Mouse (Mus musculus): ENCODE results near the gene Sidt1.
A peak's percentile ranks its signal among the peaks of the same experiment; 100 is the strongest.

The Sidt1 gene

DNA sequence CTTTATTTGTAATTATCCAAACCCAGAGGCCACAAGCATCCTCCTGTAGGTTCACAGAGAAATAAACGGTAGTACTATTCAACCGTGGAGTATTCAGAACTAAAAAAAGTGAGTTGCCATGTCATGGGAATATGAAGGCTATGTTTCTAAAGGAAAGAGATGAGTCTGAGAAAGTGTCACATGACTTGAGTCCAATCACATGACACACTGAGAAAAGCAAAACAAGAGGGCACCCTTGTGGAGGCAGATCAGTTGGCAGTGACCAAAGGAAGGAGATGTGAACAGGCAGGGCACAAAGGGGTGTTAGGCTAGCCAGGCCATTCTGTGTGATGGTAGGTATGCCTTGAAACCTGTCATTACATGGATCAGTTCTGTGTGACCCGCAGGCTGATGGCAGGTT, 80.3 kb downstream of the Sidt1 start:
- DNase-seq (ENCODE audit: low read depth, low spot score), result no peak

DNA sequence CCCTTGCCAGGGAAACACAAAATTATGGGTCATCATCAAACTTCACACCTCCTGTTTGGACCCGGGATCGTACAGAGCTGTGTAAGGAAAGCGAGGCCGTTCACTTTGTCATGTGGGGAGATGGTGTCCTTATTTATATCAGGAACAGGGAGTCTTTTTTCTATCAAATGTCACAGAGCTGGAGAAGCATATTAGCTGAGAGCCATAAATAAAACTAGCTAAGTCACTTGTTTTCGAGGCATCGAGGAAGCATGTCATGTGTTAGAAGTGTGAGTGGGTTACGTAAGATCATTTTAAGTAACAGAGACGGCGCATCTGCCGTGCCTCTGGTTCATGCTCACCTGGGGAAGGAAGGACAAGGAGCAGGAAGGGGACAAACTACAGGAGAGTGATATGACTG, 83.0 kb downstream of the Sidt1 start:
- DNase-seq (ENCODE audit: low read depth, low spot score), result no peak

DNA sequence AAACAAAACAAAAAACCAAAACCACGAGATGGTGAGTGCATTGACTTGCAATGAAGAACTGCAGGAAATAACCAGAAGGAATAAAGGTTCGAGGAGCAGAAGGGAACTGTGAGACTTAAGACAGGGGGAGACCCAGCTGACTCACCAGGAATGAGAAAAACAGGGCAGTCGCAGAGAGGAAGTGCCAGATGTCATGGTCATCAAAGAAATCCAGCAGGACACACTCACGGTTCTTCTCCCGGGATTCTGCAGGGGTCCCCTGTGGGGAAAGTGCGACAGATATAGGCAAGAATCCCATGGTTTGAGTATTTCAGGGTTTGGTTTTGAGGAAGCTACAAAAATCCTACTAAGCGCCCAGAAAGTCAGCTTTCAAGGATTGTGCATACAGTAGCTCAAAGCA, 89.7 kb downstream of the Sidt1 start:
- no peak for DNase-seq (ENCODE audit: low read depth, low spot score)

DNA sequence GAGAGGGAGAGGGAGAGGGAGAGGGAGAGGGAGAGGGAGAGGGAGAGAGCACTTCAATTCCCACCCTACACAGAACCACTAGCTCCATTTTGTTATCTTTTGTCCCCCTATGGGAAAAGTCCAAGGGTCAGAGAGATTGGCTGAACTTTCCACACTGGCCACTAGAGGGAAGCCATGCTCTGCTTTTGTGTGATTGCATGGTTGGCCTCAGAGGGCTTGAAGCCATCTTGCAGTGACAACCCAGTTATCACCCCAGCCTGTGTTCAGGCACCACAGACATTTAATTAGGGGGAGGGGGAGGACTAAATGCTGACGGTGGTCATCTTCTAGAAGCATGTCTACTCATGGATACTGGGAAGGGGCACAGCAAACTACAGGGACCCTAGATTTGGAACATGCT, 90.4 kb downstream of the Sidt1 start:
- peak; percentile 62 for DNase-seq (ENCODE audit: low read depth, low spot score)

DNA sequence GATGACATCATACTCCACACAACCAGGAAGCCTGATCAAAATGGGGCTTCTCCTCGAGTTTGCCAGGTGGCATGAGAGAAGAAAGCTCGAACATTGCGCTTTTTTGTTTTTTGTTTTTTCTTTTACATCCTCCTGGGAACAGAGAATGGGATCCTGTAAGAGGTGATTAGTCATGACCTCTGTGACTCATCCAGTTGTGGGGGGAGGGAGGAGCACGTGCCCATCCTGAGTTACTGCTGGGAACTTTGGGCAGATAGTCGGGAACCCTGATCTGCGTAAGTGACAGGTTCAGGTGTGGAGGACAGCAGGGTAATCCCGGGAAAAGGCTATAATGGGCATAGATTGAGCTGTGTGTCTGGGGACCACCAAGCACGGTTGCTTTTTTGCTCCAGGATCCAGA, 92.6 kb downstream of the Sidt1 start:
- no peak for DNase-seq (ENCODE audit: low read depth, low spot score)

DNA sequence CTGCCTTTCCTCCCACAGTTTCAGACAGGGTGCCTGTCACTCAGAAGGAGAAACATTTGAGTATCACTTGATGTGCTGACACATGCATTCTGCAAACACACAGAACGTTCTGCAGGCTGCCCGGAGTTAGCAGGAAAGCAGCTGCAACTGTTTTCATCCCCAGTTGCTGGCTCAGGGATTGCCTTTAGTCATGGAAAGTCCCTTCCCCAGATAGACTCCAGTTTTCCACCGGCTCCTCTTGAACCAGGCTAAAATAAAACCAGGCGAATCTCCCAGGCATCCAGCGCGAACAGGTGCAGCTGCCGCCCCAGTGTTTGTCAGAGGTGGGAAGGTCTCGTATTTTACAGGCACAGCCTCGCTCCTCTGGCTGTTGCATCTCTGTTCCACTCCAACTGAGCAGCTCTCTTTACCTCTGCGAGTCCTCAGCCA, 94.1 kb downstream of the Sidt1 start:
- DNase-seq (ENCODE audit: low read depth, low spot score), result no peak

DNA sequence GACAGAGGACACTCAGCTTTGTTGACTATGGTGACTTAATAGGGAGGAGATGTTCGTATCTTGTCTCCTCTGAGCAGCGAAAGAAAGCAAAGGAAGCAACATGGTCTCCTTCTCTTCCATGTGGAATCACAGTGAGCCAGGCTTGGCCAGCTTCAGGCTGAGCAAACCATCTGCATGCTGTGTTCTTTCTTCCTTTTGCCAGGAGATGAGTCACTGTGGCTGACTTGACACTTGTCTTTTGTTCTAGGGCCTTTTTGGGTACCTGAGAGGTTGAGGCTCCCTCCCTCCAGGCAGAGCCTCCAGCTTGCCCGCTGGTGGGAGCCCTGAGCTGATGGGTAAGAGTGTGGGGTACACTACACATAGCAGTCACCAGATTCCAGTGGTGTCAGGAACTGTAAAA, 95.2 kb downstream of the Sidt1 start:
- DNase-seq (ENCODE audit: low read depth, low spot score), result no peak

DNA sequence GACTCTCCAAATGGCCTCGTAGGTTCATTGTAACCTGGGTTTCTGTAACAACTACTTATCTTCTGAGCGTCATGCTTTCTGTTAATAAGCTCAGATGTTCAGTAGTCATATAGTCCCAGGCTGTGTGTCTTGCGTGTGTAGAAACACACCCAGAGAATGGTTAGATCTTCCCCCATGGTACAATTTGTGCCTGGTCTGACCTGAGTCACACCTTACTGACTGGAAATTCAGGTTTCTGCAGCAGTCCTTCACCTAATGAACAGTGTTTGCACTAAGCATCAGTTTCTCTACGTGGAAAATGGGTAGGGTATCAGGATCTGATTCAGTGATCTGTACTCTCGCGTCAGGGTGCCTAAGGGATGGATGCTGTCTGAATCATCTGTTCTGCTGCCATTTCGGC, 100.0 kb downstream of the Sidt1 start:
- no peak for DNase-seq (ENCODE audit: low read depth, low spot score)

DNA sequence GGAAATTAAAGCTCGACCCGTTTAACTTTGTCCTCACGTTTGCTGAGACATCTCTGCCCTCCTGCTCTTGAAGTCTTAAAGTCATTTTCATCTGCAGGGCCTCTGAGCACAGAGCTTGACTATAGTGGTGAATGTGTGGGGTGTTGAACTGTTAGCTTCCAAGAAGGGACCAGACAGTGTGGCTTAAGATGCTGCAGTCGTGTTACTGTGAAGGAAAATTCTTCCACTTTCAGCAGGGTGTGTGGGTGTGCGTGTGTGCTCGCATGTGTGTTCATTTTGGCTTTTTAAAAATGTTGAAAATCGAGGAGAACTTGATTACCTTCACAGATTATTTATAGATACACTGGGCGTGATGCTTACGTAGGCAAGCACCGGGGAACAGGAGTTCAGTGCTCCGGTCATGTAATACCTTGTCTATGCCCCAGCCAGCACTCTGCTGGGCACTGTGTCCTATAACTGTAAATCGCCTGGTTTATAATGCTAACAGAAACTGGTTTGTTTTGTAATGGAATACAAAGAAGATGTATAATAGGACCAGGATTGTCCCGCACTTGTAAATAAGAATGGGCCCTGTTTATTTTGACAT, 106.2 kb downstream of the Sidt1 start:
- no peak for DNase-seq (ENCODE audit: low read depth, low spot score)

DNA sequence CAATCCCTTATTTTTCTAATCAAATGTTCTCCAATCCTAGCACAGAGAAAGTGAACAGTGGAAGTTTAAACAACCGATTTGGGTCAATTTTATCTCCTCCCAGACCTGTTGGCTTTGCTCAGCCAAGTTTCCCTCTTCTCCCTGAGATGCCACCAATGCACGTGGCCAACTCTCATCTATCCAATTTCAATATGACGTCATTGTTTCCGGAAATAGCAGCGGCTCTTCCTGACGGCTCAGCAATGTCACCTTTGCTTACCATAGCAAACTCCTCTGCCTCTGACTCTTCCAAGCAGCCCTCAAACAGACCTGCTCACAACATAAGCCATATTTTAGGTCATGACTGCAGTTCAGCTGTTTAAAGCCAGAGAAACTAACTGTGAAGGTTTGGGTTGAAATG, 111.5 kb downstream of the Sidt1 start:
- DNase-seq (ENCODE audit: low read depth, low spot score), result no peak

DNA sequence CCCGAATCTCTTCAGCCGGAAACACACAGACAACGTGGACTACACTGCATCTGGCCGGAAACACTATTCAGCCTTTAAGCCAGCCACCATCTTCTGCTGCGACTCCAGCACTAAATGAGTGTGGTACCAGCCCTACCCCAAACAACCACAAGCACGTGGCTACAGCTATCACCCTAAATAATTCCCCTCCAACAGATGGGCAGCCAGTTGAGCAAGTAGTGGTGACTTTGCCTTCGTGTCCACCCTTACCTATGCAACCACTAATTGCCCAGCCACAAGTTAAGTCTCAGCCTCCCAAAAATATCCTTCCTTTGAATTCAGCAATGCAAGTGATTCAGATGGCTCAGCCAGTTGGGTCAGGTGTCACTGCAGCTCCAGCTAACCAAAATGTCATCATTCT, 116.6 kb downstream of the Sidt1 start:
- DNase-seq (ENCODE audit: low read depth, low spot score), result no peak

DNA sequence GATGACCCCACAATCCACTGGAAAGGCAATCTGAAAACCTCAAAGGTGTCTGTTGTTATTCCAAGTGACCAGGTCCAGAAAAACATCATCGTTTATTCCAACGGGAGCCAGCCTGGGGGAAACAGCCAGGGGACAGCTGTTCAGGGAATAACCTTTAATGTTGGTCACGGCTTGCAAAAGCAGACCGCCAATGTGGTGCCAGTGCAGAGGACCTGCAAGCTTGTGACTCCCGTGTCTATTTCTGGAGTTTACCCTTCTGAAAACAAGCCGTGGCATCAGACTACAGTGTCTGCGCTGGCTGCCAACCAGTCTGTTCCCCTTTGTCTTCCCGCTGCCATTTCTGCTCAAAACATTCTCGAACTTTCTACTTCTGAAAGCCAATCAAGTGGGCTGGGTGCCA, 117.5 kb downstream of the Sidt1 start:
- no peak for DNase-seq (ENCODE audit: low read depth, low spot score)

DNA sequence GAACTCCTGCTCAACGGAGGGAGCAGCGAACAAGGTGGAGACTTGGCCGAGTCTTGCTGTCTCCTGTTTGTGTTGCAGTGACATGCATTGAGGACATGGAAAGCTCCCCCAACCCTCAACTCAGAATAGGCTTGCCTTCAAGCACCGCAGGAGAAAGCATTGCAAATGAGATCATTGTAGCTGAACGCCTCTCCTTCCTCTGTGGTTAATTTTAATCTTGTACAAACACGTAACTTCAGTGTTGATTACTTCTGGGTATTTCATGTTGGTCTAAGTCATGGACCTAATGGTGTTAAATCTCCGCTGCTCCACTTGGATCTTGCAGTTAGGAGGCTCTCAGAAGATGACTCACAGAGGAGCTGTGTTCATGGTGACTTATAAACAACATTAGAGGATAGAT, 120.3 kb downstream of the Sidt1 start:
- no peak for DNase-seq (ENCODE audit: low read depth, low spot score)

DNA sequence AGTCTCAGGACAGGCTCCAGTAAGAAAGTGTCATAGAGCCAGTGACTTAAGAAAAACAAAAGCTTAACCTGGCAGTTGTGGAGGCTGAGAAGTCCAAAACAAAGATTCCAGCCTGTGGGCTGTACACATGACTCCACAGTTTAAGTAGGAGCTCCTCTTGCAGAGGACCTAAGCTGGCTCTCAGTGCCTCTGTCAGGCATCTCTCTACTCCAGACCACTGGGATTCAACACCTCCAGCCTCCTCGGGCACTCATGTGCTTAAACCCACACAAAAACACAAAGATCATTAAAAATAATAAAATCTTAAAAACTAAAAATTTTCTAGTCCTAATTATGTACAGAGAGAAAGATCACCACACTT, 122.0 kb downstream of the Sidt1 start:
- no peak for DNase-seq (ENCODE audit: low read depth, low spot score)

DNA sequence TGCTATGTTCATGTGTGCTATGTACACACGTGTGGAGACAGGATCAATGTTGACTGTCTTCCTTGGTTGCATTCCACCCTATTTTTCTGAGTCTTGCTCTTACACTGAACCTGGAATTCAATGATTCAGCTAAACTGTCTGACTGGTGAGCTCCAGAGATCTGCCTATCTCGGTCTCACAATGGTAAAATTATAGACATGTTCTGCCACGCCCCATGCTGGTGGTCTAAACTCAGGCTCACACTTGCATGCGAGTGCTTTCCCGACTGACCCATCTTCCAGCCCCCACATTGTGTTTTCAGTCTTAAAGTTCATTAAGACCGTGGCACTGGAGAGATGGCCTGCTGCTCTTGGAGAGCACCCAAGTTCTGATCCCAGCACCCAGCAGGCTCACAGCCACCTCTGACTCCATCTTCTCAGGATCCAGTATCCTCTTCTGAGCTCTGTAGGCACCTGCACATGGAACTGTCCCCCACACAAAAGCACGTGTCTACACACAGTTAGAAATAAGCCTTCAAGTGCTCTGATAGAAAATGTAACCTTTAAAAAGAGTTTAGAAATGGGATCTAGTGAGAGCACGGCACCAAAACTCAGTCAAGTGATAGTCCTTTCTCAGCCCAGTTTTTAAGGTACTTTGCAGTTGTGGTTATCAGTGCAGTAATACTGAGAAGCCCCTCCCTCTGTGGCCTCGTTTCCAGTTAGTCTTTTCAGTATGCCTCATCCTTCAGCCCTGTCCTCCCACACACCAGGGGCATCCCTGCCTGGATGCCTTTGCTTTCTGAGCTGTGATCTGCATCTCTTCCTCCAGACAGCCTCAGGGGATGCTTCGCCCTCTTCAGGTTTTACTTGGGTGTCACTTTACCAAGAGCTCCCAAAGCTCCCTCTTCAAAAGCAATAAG, 122.6 kb downstream of the Sidt1 start:
- no peak for DNase-seq (ENCODE audit: low read depth, low spot score)

DNA sequence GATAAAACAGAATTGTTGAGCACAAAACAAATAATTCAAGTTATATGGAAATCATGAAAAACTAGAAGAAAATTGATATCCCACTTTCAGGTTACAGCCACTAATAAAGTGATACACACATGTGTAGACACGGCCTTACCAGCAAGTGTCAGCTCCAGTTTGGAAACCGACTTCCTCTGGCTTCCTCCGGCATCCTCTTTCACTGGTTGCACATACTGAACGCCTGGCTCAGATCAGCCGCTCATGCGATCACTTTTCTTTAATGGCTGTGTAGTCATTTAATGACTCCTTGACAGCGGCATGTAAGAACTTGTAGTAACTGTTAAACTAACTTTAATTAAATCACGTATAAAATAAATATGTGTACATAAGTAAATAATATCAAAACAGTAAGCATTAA, 127.0 kb downstream of the Sidt1 start:
- DNase-seq (ENCODE audit: low read depth, low spot score), result no peak

DNA sequence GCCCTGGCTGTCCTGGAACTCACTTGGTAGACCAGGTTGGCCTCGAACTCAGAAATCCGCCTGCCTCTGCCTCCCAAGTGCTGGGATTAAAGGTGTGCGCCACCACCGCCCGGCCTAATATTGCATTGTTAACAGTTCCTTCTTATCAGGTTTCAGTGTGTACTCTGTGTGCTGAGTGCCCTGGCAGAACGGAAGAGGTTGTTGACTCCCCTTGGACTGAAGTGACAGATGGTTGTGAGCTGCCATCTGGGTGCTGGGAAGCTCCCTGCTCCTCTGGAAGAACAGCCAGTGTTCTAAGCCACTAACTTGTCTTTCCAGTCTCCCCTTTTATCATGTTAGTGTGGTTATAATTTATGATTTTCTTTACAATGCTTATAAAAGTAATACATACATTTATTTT, 128.7 kb downstream of the Sidt1 start:
- DNase-seq (ENCODE audit: low read depth, low spot score), result no peak

DNA sequence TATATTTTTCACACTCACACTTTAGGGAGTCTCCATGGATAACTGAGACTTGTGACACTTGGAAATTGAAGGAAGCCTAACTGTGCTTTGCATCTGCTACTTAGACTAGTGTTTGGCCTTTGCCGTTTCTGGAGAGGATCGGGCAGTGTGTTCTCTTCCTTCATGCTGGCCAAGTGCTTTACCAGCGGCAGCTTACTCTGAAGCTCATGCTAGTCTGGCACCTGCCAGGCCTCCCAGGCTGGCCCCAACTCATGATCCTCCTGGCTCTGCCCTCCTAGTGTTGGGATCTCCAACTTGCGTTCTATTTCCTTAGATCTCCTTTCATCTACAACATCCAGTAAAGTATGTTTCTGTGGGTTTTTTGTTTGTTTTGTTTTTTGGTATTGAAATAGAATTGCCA, 132.8 kb downstream of the Sidt1 start:
- no peak for DNase-seq (ENCODE audit: low read depth, low spot score)

DNA sequence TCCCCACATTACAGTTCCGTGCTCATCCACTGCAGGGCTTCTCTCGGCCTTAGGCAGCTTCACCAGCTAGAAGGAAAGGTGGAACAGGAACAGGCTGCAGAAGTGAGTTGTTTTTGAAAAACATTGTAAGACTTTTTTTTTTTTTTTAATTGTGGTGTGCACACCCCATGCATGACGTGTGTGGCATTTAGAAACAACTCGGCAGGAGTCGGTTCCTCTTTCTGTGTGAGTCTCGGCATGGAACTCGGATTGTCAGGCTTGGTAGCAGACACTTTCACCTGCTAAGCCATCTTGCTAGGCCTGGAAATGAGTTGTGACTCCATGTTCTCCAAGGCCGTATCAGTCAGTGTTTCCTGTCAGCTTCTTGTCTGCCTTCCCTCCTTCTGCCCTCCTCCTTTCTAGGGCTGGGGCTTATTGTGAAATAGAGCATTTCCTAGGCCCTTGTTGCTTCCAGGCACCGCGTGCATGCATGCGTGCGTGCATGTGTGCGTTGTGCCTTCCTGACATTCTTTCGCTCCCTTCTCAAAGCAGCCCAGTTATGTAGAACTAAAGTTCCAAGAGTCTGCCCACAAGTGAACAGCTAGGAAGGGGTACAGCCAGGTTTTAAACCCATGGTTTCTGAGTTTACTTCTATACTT, 133.8 kb downstream of the Sidt1 start:
- no peak for DNase-seq (ENCODE audit: low read depth, low spot score)

DNA sequence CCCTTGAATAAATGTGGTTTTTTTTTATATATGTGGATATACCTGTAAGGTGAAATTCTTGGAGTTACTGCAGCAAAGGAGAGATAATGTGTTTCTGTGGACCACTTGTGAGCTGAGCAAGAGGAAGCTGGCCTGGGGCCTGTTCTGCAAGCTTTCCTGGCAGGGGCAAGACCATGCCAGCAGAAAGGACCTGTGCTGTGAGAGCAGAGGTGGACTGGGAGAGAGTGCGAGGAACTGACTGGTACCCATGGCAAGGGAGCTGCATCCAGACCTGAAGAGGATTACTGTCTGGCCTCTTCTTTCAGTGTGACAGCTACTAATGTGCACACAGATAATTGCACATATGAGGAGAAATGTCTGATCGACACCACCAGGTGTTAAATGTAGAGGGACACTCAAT, 142.0 kb downstream of the Sidt1 start:
- no peak for DNase-seq (ENCODE audit: low read depth, low spot score)

Measured in embryo, embryonic 11.5 days (tissue).